Mouse (Mus musculus) heart, adult 8-10 months (tissue): Measurements from ENCODE around the gene Cdk17. TPM values are rescaled to one million over a fixed set of nuclear protein-coding genes. Genes with fewer than 3 reads are reported as not detected.

ENCODE experiments used
- DNase-seq: peaks from one replicate; pipeline ENCODE4 v3.0.0; 2022; ENCODE audit warnings: low spot score
- total RNA-seq, 4 experiments: library from RNA; stranded (reverse); gene quantifications; 2 replicates each; pipeline ENCODE4 v1.2.4; 2022

The Cdk17 gene
- total RNA-seq, 4 experiments from 2014 or later: 12.3 to 18.1 (median 16.0) TPM

- DNase-seq: no peak
Measured at GRCm38 (mm10) chr10:93167311-93167710, 6.6 kb downstream of the Cdk17 start.

- DNase-seq: no peak
Measured at GRCm38 (mm10) chr10:93168067-93168466, 7.4 kb downstream of the Cdk17 start.

DNA sequence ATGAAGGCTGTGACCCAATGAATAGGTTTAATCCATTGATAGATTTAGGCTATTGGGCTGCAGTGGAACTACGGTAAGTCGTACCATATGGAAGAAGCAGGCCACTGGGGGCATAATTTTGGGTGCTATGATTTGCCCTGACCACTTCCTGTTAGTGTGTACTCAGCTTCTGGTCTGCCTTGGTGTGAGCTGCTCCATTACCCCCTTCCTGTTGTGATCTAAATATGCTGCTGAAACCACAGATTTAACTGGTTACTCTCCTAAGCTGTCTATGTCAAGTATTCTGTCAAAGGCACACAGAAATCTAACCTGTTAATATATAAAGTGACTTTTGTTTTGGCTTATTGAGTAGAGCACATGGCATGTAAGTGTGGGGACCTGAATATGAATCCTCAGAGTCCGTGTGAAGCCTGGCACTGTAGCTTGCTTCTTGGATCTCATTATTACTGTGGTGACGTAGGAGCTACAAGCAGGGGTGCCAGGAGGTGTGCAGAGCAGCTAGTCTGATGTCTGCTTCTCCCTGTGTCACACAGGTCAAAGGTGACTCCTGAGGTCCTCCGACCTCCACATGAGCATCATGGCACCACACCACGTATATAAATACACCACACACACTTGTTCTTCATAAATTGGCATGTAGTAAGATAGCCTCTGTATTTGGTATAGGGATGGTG lies 10.6 kb downstream of the Cdk17 start:
- DNase-seq: no peak

- DNase-seq: no peak
Measured at GRCm38 (mm10) chr10:93177471-93177870, 16.8 kb downstream of the Cdk17 start.

- DNase-seq: no peak
Measured at GRCm38 (mm10) chr10:93177874-93178273, 17.2 kb downstream of the Cdk17 start.

- no peak for DNase-seq
Measured at GRCm38 (mm10) chr10:93178662-93179061, 18.0 kb downstream of the Cdk17 start.

GRCm38 (mm10) chr10:93179669-93180460 lies 19.2 kb downstream of the Cdk17 start:
- DNase-seq: no peak

- DNase-seq: no peak
Measured at GRCm38 (mm10) chr10:93184351-93184976, 23.8 kb downstream of the Cdk17 start.

DNA sequence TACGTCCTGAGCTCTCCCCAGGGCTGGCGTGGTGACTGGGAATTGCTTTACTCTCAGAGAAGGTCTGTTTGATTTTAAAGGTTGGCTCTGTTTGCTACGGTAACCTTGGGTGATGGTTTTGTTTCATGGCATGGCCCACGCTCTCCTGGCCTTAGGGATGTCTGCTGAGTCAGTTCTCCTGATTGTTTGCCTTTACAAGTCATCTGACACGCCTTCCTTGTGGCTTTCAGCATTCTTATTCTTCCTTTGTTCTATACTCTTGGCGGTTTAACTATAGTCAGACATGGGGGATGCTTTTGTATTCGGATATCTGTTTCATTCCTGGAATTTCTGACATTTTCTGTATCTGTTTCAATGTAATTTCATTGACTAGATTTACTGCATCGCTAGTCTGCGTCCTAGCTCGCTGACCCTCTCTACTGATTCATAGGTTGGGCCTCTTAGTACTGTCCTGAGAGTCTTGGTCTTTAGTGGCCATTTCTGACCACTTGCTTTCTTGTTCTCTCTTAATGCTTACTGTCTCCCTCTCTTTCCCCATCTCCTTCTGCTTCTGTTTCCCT lies 27.8 kb downstream of the Cdk17 start:
- no peak for DNase-seq

DNA sequence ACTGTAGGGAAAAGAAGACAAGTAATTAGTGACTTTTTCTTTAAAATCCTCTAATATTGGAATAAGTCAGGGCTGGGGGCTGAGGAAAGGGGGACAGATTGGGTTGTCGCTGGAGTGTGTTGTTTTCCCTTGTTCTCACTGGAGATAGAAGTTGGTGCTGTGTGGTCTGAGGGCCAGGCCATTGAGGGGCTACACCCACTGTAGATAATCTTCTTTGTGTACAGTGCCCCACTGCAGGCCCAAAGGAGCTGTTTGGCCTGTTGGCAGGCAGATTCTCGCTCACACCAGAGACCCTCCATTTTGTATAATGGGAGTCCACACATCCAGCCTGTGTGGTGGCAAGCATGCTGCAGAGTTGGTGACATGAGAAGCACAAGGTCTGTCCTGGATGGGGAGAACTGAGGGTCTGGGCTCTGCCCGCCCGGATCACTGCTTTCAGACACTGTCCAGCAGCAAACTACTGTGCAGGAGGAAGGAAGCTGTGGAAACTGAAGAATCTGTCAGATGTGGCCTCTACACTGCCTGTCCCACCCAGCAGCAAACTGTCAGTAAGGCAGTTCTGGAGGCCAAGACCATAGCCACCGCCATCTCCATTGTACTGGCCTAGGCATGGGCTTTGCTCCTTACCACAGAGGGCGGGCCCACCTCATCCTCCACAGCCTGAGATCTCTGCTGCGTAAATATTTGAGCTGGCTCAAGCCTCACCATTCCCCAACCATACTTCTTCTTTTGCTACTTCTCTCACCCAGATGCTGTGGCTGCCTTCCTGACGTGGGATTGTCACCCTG lies 30.0 kb downstream of the Cdk17 start:
- no peak for DNase-seq

- DNase-seq: no peak
Measured at GRCm38 (mm10) chr10:93197092-93197491, 36.4 kb downstream of the Cdk17 start.

DNA sequence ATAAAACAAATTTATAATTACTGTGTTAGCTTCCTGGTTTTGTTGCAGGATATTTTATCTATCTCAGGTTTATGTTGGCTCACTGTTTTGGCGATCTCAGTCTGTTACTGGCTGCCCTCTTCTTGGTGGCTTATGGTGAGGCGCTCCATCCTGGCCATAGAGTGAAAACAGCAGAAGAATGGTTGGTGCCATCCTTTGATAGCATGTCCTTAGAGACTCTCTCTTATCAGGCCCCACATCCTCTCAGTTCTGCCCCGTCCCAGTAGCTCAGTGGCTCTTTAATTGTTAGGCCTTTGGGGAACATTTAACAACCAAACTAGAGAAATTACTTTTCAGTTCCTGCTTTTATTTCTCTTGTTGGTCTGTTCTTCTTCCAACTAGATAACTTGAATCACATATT lies 38.3 kb downstream of the Cdk17 start:
- DNase-seq: no peak

GRCm38 (mm10) chr10:93201846-93202458 lies 41.3 kb downstream of the Cdk17 start:
- DNase-seq: no peak

GRCm38 (mm10) chr10:93205287-93205956 lies 44.7 kb downstream of the Cdk17 start:
- DNase-seq: no peak

- DNase-seq: no peak
Measured at GRCm38 (mm10) chr10:93207176-93207575, 46.5 kb downstream of the Cdk17 start.

DNA sequence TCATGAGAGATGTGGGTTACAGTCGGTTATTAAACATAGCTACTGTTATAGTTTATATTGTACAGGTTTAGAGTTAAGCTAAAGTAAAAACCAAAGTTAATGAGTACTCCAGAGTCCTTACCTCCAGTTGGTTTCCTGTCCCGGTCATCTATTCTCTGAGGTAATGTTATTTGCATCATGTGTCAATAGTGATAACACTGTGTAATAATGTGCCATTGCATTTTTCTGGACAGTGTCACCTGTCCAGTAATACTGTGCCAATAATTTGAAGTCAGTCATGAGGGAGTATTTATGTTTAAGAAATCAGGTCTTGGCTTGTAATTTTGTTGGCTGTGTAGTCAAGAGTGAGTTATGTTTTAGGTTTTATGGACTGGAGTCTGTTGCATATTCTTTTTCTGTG lies 52.0 kb downstream of the Cdk17 start:
- no peak for DNase-seq

DNA sequence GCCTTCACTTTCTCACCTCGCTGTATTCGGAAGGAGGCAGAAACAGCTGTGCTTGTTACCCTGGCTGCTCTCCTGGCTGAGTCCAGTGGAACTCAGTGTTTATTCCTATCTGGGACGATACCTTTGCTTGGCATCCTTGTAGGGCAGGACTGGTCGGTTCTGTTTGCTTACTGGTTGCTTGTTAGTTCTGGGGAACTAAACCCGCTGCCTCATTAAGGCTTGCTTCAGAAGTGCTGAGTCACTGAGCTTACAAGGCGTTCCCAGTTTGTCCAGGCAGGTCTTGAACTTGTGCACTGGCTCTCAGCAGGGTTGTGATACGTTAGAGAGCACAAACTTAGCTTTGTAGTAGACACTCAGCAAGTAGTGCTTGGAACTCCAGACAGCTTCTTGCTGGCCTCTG lies 52.7 kb downstream of the Cdk17 start:
- DNase-seq: no peak

DNA sequence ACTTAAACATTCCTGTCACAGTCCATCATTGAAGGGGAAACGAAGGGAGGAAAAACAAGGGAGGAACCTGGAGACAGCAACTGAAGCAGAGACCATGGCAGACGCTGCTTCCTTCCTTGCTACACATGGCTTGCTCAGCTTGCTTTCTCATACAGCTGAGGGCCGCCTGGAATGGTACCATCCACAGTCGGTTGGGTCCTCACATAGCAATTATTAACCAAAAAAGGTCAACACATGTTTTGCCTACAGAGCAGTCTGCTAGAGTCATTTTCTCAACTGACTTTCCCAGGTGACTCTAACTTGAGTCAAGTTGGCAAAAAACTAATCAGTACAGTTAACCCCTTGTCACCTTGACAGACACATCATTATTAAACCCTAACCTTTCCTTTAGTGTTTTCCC lies 53.6 kb downstream of the Cdk17 start:
- DNase-seq: no peak

GRCm38 (mm10) chr10:93215051-93215763 lies 54.5 kb downstream of the Cdk17 start:
- DNase-seq: no peak

GRCm38 (mm10) chr10:93225751-93226150 lies 65.1 kb downstream of the Cdk17 start:
- no peak for DNase-seq
